Mouse (Mus musculus): Measurements from ENCODE around the gene Dnah7a. TPM values are rescaled to one million over a fixed set of nuclear protein-coding genes. Genes with fewer than 3 reads are reported as not detected.

The Dnah7a gene
- polyA plus RNA-seq (2012; rRNA removed; ENCODE audit: low replicate concordance), result 0.01 and 0.03 TPM in 2 replicates

GRCm38 (mm10) chr1:53706431-53707361 lies at the start of gene Dnah7a:
Gene Dnah7a, minus strand, starts transcription at chr1:53706784.

GRCm38 (mm10) chr1:53352327-53353261 lies 354.0 kb downstream of the Dnah7a start, which contains the start of the genes Asdurf, Gm28551 and Asnsd1:
Gene Asdurf, minus strand, starts transcription at chr1:53352619.
Gene Gm28551, minus strand, starts transcription at chr1:53352667.
Gene Asnsd1, minus strand, starts transcription at chr1:53352752.

Other genes starting within 250 kb of the Dnah7a start
- 12.8 and 14.2 TPM in 2 replicates for gene Stk17b, start 78.4 kb upstream of the Dnah7a start, polyA plus RNA-seq (2012; rRNA removed; ENCODE audit: low replicate concordance)